Mouse (Mus musculus) kidney, adult 2 months (tissue): ENCODE data around the gene Plpp3. TPM values are rescaled to one million over a fixed set of nuclear protein-coding genes. Genes with fewer than 3 reads are reported as not detected.

Experiments used
- DNase-seq: peaks from one replicate; pipeline ENCODE4 v3.0.0; 2021
- H3K27ac ChIP-seq: fragments of 200-500 bp; 2 replicates; pipeline ENCODE4 v1.5.1; 2012; ENCODE audit warnings: low read depth, low read length, control low read depth, inconsistent platforms; ENCODE audit not compliant: insufficient read depth
- H3K27me3 ChIP-seq: fragments of 200-500 bp; replicated peaks from 2 replicates; pipeline ENCODE4 v1.6.1; 2012; ENCODE audit warnings: mild to moderate bottlenecking, moderate library complexity, low read length, inconsistent platforms; ENCODE audit not compliant: control insufficient read depth, insufficient read depth
- H3K36me3 ChIP-seq: fragments of 200-500 bp; 2 replicates; pipeline ENCODE4 v1.6.1; 2012; ENCODE audit warnings: mild to moderate bottlenecking, moderate library complexity, low read length, inconsistent platforms; ENCODE audit not compliant: control insufficient read depth, insufficient read depth
- H3K4me1 ChIP-seq: fragments of 200-500 bp; 2 replicates; pipeline ENCODE4 v1.6.1; 2011; ENCODE audit warnings: low read length; ENCODE audit not compliant: control insufficient read depth, insufficient read depth
- H3K4me3 ChIP-seq: fragments of 200-500 bp; 2 replicates; pipeline ENCODE4 v1.5.1; 2011; ENCODE audit warnings: mild to moderate bottlenecking, low read depth, low read length, control low read depth; ENCODE audit not compliant: insufficient read depth
- CTCF ChIP-seq: fragments of 200-500 bp; conservative IDR thresholded peaks from 2 replicates; pipeline ENCODE4 v1.5.1; 2011; ENCODE audit warnings: low read depth, mild to moderate bottlenecking, control low read depth, low read length, moderate library complexity, mixed read lengths; ENCODE audit not compliant: insufficient read depth, insufficient read length
- POLR2A ChIP-seq: fragments of 200-500 bp; IDR thresholded peaks from one replicate; pipeline ENCODE4 v1.6.1; 2011; ENCODE audit warnings: low read depth, low read length, control low read depth
- WGBS: fragments of 180-500 bp; shearing (Covaris S2); methylation state at CpG from one replicate; pipeline ENCODE4 v1.1.7; 2018; 5-methylcytosine and 5-hydroxymethylcytosine counted together
- polyA plus RNA-seq: library from polyadenylated mRNA; depleted of rRNA; stranded (reverse); fragments of >200 nt; gene quantifications from 2 replicates; pipeline ENCODE4 v1.2.3, GENCODE M21; 2012

The Plpp3 gene
- polyA plus RNA-seq, 1 experiment, result 77.7 TPM

DNA sequence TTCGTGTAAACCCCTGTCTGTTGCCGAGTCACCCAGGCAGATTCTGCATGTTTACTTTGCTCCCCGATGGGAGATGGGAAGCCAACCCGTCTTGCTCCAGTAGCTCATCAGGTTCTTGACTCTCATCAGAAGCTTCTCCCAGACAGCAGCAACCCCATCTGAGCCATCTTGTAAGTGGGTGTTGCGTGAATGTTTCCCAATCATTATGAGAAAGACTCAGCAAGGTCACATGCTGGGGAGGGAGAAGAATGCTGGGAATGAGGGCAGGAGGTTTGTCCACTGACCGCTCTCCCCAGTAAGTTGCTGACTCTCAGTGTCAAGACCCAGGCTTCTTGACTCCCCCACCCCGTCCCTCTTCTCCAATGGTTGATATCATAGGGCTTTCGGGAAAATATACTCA, 73.0 kb downstream of the Plpp3 start:
- WGBS, result 65% methylated on average over 8 of the region's 8 CpGs
- H3K4me1 ChIP-seq, result peaks cover 12% of the 10 kb centered on the region
- peak; percentile 30 for DNase-seq
- H3K4me3 ChIP-seq, result no peak overlapping the region
- H3K27me3 ChIP-seq, result no peaks in the 10 kb centered on the region
- H3K36me3 ChIP-seq, result no peaks in the 10 kb centered on the region
- TF ChIP-seq POLR2A, result no peak
- no peak for TF ChIP-seq CTCF
- no peak overlapping the region for H3K27ac ChIP-seq

DNA sequence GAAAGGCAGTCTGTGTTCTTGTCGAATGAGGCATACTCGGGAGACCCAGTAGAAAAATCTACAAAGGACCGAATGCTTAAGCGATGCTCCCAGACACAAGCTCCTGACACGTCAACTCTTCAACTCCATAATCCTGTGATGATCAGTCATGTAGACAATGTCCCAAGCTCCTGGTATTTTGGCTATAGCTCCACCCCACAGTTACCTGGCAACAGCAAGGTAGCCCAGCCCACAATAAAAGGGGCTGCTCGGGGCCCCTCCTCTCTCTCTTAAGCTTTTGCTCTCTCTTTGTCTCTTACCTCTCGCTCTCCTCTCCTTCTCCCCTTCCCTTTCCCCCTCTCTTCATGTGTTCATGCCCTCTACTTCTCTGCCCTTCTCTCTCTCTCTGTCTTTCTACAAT, 83.1 kb downstream of the Plpp3 start:
- no peaks in the 10 kb centered on the region for H3K27me3 ChIP-seq
- H3K4me1 ChIP-seq, result no peaks in the 10 kb centered on the region; the same call in 1 of the 2 replicates
- H3K36me3 ChIP-seq, result no peaks in the 10 kb centered on the region
- DNase-seq, result no peak
- TF ChIP-seq POLR2A (no peak), CTCF (no peak)
- H3K4me3 ChIP-seq, result no peak overlapping the region
- H3K27ac ChIP-seq, result no peak overlapping the region
- WGBS, result 95% methylated on average over 7 of the region's 7 CpGs

GRCm38 (mm10) chr4:105244931-105245330, 87.8 kb downstream of the Plpp3 start:
- 78% methylated on average over 10 of the region's 10 CpGs for WGBS
- H3K27ac ChIP-seq, result no peak overlapping the region
- H3K4me1 ChIP-seq, result peaks cover 11% of the 10 kb centered on the region
- TF ChIP-seq CTCF, result no peak
- no peak for TF ChIP-seq POLR2A
- H3K27me3 ChIP-seq, result no peaks in the 10 kb centered on the region
- no peak for DNase-seq
- H3K36me3 ChIP-seq, result no peaks in the 10 kb centered on the region
- no peak overlapping the region for H3K4me3 ChIP-seq

GRCm38 (mm10) chr4:105245479-105245944, 88.4 kb downstream of the Plpp3 start:
- 16% methylated on average over 18 of the region's 18 CpGs for WGBS
- Histone ChIP-seq H3K4me1 (peaks cover 12% of the 10 kb centered on the region), H3K27ac (no peak overlapping the region), H3K36me3 (no peaks in the 10 kb centered on the region), H3K4me3 (peak overlapping the region; percentile 5; the same call in 1 of the 2 replicates), H3K27me3 (no peaks in the 10 kb centered on the region)
- no peak for TF ChIP-seq POLR2A
- TF ChIP-seq CTCF, result no peak
- DNase-seq, result peak; percentile 68

DNA sequence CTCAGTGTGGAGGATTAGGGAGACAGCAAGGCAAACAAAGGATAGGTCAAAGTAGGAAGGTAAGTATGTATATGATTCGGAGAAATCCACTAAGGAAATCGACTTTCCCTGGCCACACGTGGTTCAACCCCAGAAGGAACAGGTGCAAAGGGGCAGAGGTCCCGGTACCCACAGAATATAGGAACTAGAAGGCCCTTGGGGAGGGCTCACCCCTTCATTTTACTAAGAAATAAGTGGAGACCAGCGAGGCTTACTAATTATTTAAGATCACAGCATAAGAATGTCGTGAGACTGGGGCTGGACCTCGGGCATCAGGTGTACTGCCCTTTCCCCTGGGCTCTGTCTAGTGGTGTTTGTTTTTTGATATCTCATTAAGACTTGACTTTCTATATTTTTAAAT, 89.2 kb downstream of the Plpp3 start:
- H3K4me3 ChIP-seq, result no peak overlapping the region
- TF ChIP-seq CTCF (no peak), POLR2A (no peak)
- no peak for DNase-seq
- H3K27ac ChIP-seq, result no peak overlapping the region
- 92% methylated on average over 7 of the region's 7 CpGs for WGBS
- H3K27me3 ChIP-seq, result no peaks in the 10 kb centered on the region
- peaks cover 19% of the 10 kb centered on the region for H3K4me1 ChIP-seq
- no peaks in the 10 kb centered on the region for H3K36me3 ChIP-seq

- Histone ChIP-seq H3K4me1 (peaks cover 21% of the 10 kb centered on the region), H3K27ac (no peak overlapping the region), H3K4me3 (no peak overlapping the region), H3K27me3 (no peaks in the 10 kb centered on the region), H3K36me3 (no peaks in the 10 kb centered on the region)
- 90% methylated on average over 1 of the region's 1 CpGs for WGBS
- DNase-seq, result no peak
- TF ChIP-seq CTCF, result no peak
- TF ChIP-seq POLR2A, result no peak
Measured at GRCm38 (mm10) chr4:105248161-105248560, 91.0 kb downstream of the Plpp3 start.

GRCm38 (mm10) chr4:105249283-105249682, 92.1 kb downstream of the Plpp3 start:
- H3K4me3 ChIP-seq, result no peak overlapping the region
- no peak for TF ChIP-seq POLR2A
- TF ChIP-seq CTCF, result no peak
- H3K36me3 ChIP-seq, result no peaks in the 10 kb centered on the region
- peak; percentile 79 for DNase-seq
- H3K27ac ChIP-seq, result 0 out of 2 replicates have a peak overlapping the region, but pooled peaks have one; percentile 3
- peaks cover 27% of the 10 kb centered on the region for H3K4me1 ChIP-seq
- 41% methylated on average over 4 of the region's 4 CpGs for WGBS
- no peaks in the 10 kb centered on the region for H3K27me3 ChIP-seq

DNA sequence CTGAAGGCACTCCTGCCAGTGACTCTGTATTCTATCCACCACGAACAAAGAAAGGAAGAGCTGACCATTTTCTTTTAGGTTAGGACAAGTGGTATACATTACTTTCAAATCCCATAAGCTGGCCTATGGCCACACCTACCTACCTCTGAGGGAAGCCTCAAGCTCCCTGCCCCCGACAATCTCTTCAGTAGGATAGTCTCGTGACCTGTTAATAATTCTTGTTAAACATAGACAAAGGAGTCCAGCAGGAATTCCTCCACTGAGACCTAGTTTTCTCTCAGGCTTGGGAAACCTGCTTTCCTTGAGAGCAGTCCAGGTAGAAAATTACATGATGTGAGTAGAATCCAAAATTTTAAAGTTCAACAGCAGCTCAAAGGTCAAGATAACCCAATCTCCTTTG, 93.8 kb downstream of the Plpp3 start:
- peak; percentile 76 for DNase-seq
- Histone ChIP-seq H3K36me3 (no peaks in the 10 kb centered on the region), H3K4me3 (no peak overlapping the region), H3K27ac (no peak overlapping the region), H3K27me3 (no peaks in the 10 kb centered on the region), H3K4me1 (peaks cover 27% of the 10 kb centered on the region)
- TF ChIP-seq CTCF, result no peak
- TF ChIP-seq POLR2A, result no peak
- WGBS, result 50% methylated on average over 3 of the region's 3 CpGs
